Mouse (Mus musculus) large intestine, adult 2 months (tissue): ENCODE data around the gene Celf1. TPM values are rescaled to one million over a fixed set of nuclear protein-coding genes. Genes with fewer than 3 reads are reported as not detected.
"Not testable (repeated sequence)": the region's sequence is repeated elsewhere in the genome, so short reads cannot be mapped to it uniquely, and the experiment has no call there.

Source experiments
- DNase-seq: peaks from one replicate; pipeline ENCODE4 v3.0.0-alpha.2; 2012; ENCODE audit warnings: low read depth, low spot score
- WGBS: fragments of 180-500 bp; shearing (Covaris S2); methylation state at CpG from one replicate; pipeline ENCODE4 v1.1.7; 2018; 5-methylcytosine and 5-hydroxymethylcytosine counted together
- polyA plus RNA-seq: library from polyadenylated mRNA; depleted of rRNA; stranded (reverse); fragments of >200 nt; gene quantifications from 2 replicates; pipeline ENCODE4 v1.2.3, GENCODE M21; 2012

The Celf1 gene
- polyA plus RNA-seq, 1 experiment, result 31.7 TPM

GRCm38 (mm10) chr2:91015386-91015785 lies 75.2 kb downstream of the Celf1 start:
- DNase-seq, result no peak
- 84% methylated on average over 4 of the region's 4 CpGs for WGBS

GRCm38 (mm10) chr2:91018061-91018788 lies 78.0 kb downstream of the Celf1 start:
- 78% methylated on average over 8 of the region's 8 CpGs for WGBS
- no peak for DNase-seq

GRCm38 (mm10) chr2:91019911-91020310 lies 79.7 kb downstream of the Celf1 start:
- no peak for DNase-seq
- 97% methylated on average over 3 of the region's 3 CpGs for WGBS

GRCm38 (mm10) chr2:91022266-91022665 lies 82.1 kb downstream of the Celf1 start:
- WGBS, result 98% methylated on average over 7 of the region's 7 CpGs
- DNase-seq, result not testable (repeated sequence)

GRCm38 (mm10) chr2:91023131-91023530 lies 82.9 kb downstream of the Celf1 start:
- DNase-seq, result no peak
- 70% methylated on average over 2 of the region's 2 CpGs for WGBS

- WGBS, result 96% methylated on average over 1 of the region's 1 CpGs
- DNase-seq, result no peak
Measured at GRCm38 (mm10) chr2:91023956-91024355, 83.8 kb downstream of the Celf1 start.

GRCm38 (mm10) chr2:91025081-91025516 lies 84.9 kb downstream of the Celf1 start:
- WGBS, result 94% methylated on average over 1 of the region's 1 CpGs

GRCm38 (mm10) chr2:91026491-91026890 lies 86.3 kb downstream of the Celf1 start:
- 97% methylated on average over 1 of the region's 1 CpGs for WGBS
- DNase-seq, result no peak

More at GRCm38 (mm10) chr2:91025081-91025516, 84.9 kb downstream of the Celf1 start:
- no peak for DNase-seq

GRCm38 (mm10) chr2:91027391-91028214 lies 87.4 kb downstream of the Celf1 start:
- WGBS, result 78% methylated on average over 9 of the region's 9 CpGs
- DNase-seq, result no peak

GRCm38 (mm10) chr2:91031216-91031615 lies 91.0 kb downstream of the Celf1 start:
- DNase-seq, result no peak
- 65% methylated on average over 4 of the region's 4 CpGs for WGBS

- DNase-seq, result no peak
- 29% methylated on average over 3 of the region's 3 CpGs for WGBS
Measured at GRCm38 (mm10) chr2:91033000-91033399, 92.8 kb downstream of the Celf1 start.

GRCm38 (mm10) chr2:91035385-91035784 lies 95.2 kb downstream of the Celf1 start, which contains the start of gene Rapsn:
Rapsn (plus strand) TSS chr2:91035620.
- DNase-seq, result no peak
- 45% methylated on average over 9 of the region's 9 CpGs for WGBS

- WGBS, result 81% methylated on average over 8 of the region's 8 CpGs
- DNase-seq, result no peak
Measured at GRCm38 (mm10) chr2:91041786-91042185, 101.6 kb downstream of the Celf1 start.

GRCm38 (mm10) chr2:91042651-91043398 lies 102.6 kb downstream of the Celf1 start:
- 57% methylated on average over 21 of the region's 21 CpGs for WGBS
- no peak for DNase-seq

GRCm38 (mm10) chr2:91044727-91045126 lies 104.5 kb downstream of the Celf1 start:
- DNase-seq, result no peak
- WGBS, result 79% methylated on average over 13 of the region's 13 CpGs

GRCm38 (mm10) chr2:91045805-91046204 lies 105.6 kb downstream of the Celf1 start:
- DNase-seq, result not testable (repeated sequence)
- WGBS, result 85% methylated on average over 1 of the region's 1 CpGs

- WGBS, result 33% methylated on average over 9 of the region's 9 CpGs
- no peak for DNase-seq
Measured at GRCm38 (mm10) chr2:91047359-91047758, 107.2 kb downstream of the Celf1 start.

- no peak for DNase-seq
- 76% methylated on average over 3 of the region's 3 CpGs for WGBS
Measured at GRCm38 (mm10) chr2:91051917-91052316, 111.7 kb downstream of the Celf1 start.

- WGBS, result 31% methylated on average over 2 of the region's 2 CpGs
- DNase-seq, result no peak
Measured at GRCm38 (mm10) chr2:91052752-91053151, 112.6 kb downstream of the Celf1 start.
